Mouse (Mus musculus) mouse embryonic stem cell (cell line): ENCODE results near the gene Txndc11.

Experiments used
- in situ Hi-C, 2 experiments: fragments of 300-500 bp; cut with MboI; formaldehyde crosslinking; loops; 1 replicate in 1 of 2; 3 replicates in 1 of 2; pipeline ENCODE4 v1.14.3; 2019 to 2020; ENCODE audit warnings: low sequenced_read_pairs in 2 of 2, low pct_unique_long_range_greater_than_20kb in 1 of 2, mixed read lengths in 1 of 2; ENCODE audit not compliant: unreplicated experiment in 1 of 2

Txndc11 gene

GRCm38 (mm10) chr16:11035790-11036431, 98.5 kb downstream of the Txndc11 start:
- in situ Hi-C loops: no loop called here

DNA sequence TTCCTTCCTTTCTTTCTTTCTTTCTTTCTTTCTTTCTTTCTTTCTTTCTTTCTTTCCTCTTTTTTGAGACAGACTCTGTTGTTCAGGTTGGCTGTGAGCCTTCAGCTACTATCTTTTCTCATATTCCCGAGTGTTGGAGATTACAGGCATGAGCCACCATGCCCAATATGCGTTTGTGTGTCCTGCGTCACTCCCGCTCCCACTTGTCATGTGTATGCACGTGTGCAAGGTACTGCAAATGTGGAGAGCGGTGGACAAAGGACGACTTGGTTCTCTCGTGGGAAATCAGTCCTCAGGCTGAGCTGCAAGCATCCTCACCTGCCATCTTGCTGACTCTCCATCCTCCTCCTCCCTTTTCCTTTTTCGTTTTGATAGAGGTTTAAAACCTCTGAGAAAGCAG, 99.2 kb downstream of the Txndc11 start:
- in situ Hi-C loops: no loop called here

- in situ Hi-C loops: loop anchor here in 1 of 2 experiments (5.0 kb wide), 1 partner anchor 157 kb away; no protein-coding TSS in a partner anchor
Observed at GRCm38 (mm10) chr16:11034193-11034803, 100.2 kb downstream of the Txndc11 start.

DNA sequence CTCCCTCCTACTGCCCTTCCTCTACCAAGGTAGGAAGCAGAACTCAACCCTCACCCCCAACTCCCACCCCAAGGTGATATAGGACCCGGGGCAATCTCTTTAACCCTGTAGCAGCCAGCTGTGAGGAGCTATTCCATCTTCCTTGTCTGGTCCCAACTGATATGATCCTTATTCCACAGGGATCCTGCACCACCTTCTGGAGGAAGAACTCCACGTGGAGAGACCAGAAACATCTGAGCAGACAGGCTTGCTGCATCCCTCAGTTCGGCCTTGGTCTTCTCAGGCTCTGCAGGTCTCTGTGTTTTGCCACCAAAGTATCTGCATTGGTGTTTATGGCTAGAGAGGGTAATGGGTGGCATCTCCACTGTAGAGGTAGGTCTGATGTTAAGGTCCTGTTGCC, 103.1 kb downstream of the Txndc11 start:
- in situ Hi-C loops: loop anchor here in 1 of 2 experiments (5.0 kb wide), 1 partner anchor 154 kb away; no protein-coding TSS in a partner anchor

DNA sequence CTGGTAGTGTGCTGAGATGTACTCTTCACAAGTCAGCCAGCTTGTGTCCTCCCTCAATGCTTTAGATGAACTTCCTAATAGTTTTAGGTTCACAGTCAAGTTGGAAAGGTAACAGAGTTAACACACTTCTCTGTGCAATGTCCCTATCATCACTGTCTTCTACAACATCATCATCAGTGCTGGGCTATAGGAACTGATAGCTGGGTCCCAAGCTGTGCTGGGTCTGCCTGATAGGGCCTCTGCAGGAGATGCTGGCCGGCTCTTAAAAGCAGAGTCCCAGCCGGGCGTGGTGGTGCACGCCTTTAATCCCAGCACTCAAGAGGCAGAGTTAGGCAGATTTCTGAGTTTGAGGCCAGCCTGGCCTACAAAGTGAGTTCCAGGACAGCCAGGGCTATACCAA, 103.6 kb downstream of the Txndc11 start:
- in situ Hi-C loops: loop anchor here in 1 of 2 experiments (5.0 kb wide), 1 partner anchor 154 kb away; no protein-coding TSS in a partner anchor

DNA sequence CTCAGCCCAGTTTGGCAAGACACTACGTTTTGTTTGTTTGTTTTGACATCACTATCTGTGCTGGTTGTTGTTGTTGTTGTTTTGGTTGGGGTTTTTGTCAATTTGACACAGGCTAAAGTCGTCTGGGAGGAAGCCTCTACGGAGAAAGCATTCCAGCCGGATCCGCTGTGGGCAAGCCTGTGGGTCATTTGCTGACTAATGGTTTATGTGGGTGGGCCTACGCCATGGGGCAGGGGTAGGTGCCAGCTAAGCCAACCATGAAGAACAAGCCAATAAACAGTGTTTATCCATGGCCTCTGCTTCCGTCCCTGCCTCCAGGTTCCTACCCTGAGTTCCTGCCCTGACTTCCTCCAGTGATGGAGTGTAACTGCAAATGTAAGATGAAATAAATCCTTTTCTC, 106.2 kb downstream of the Txndc11 start:
- in situ Hi-C loops: no loop called here
